Mouse (Mus musculus): ENCODE measurements at regions not wholly inside any gene's neighbourhood (a gene's known extent, or its start where the extent isn't known, plus 50 kb on each side); places are given as distances from the start of the nearest gene placed in this dataset.

DNA sequence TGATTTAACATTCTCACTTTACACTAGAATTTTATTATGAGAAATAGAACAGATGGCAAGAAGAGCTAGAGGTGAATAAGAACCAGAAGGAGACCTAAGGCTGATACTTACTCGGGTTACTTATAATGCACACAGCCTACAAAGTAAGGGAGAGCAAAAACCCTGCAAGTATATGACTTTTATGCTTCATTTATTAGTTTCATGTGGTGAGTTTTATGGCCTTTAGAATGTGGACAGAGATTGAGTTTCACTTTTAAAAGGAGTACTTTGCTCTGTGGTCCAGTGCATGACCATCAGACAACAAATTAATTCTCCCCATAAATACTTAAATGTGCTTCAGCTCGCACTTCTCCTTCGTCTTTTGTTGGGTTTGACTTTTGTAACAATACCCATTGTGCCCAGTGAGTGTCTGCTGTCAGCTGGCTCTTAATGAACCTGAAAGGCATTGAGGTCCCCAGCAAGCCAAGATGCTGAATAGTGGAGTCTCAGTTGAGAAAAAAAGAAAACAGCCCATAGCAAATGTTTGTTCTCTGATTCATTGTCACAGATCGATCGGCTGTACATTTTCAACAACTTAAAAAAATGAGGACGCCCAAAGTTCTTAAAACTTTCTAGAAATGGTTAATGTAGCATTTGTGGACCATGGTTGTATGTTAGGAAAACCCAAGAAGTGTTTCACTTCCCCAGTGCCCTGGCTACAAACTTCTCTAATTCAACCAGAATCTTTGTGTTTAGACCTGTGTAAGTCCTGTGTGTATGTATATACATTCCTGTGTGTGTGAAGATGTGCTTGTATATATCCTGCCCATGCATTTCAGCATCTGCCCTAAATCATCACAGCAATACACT is 194.5 kb downstream of the Gm5426 start:
- TF ChIP-seq POLR2A (IDR thresholded peaks at IDR 0.05; ENCODE audit: extremely low read depth, insufficient read depth, low read length) (no peak), CTCF (IDR thresholded peaks at IDR 0.05; ENCODE audit: extremely low read depth, insufficient read depth, low read length) (no peak)
